Mouse (Mus musculus) limb, embryonic 14.5 days (tissue): ENCODE measurements at regions not wholly inside any gene's neighbourhood (a gene's known extent, or its start where the extent isn't known, plus 50 kb on each side); places are given as distances from the start of the nearest gene placed in this dataset.

Source experiments
- ATAC-seq: fragments of 200-750 bp; cut with Nextera tagmentation; 2 replicates; pipeline ENCODE4 v1.8.0; 2017; ENCODE audit warnings: low read depth, moderate number of reproducible peaks, moderate TSS enrichment; ENCODE audit not compliant: low FRiP score
- DNase-seq: peaks from one replicate; pipeline ENCODE4 v3.0.0-alpha.2; 2015; ENCODE audit warnings: low spot score
- H3K27ac ChIP-seq: fragments of 300-500 bp; sonication (generic); replicated peaks from 2 replicates; pipeline ENCODE4 v1.5.1; 2014; ENCODE audit warnings: low read depth, mild to moderate bottlenecking, low read length, moderate library complexity, mixed read lengths
- H3K27me3 ChIP-seq: fragments of 300-500 bp; sonication (generic); 2 replicates; pipeline ENCODE4 v1.6.1; 2014; ENCODE audit warnings: low read length, mixed read lengths; ENCODE audit not compliant: control insufficient read depth, insufficient read depth
- H3K36me3 ChIP-seq: fragments of 300-500 bp; sonication (generic); 2 replicates; pipeline ENCODE4 v1.6.1; 2014; ENCODE audit warnings: mild to moderate bottlenecking, low read length, moderate library complexity, mixed read lengths; ENCODE audit not compliant: control insufficient read depth, insufficient read depth
- H3K4me1 ChIP-seq: fragments of 300-500 bp; sonication (generic); 2 replicates; pipeline ENCODE4 v1.6.1; 2014; ENCODE audit warnings: antibody characterized with exemption, low read length, mixed read lengths; ENCODE audit not compliant: control insufficient read depth, insufficient read depth
- H3K4me2 ChIP-seq: fragments of 300-500 bp; sonication (generic); replicated peaks from 2 replicates; pipeline ENCODE4 v1.6.1; 2014; ENCODE audit warnings: low read depth, mild to moderate bottlenecking, low read length, moderate library complexity; ENCODE audit not compliant: severe bottlenecking
- H3K4me3 ChIP-seq: fragments of 300-500 bp; sonication (generic); replicated peaks from 2 replicates; pipeline ENCODE4 v1.5.1; 2014; ENCODE audit warnings: low read length
- H3K9ac ChIP-seq: fragments of 300-500 bp; sonication (generic); 2 replicates; pipeline ENCODE4 v1.6.1; 2014; ENCODE audit warnings: mild to moderate bottlenecking, low read depth, low read length, moderate library complexity; ENCODE audit not compliant: severe bottlenecking
- H3K9me3 ChIP-seq: fragments of 300-500 bp; sonication (generic); 2 replicates; pipeline ENCODE4 v1.6.1; 2016; ENCODE audit warnings: low read length; ENCODE audit not compliant: control insufficient read depth
- POLR2A ChIP-seq: fragments of 200-500 bp; IDR thresholded peaks from 2 replicates; pipeline ENCODE4 v1.8.0; 2012; ENCODE audit warnings: inconsistent platforms, mild to moderate bottlenecking, moderate library complexity, borderline replicate concordance; ENCODE audit not compliant: insufficient read depth, insufficient read length; ENCODE audit errors: extremely low read depth
- WGBS: fragments of 180-500 bp; shearing (Covaris S2); extraction: QIAGEN DNeasy Blood & Tissue Kit; methylation state at CpG from one replicate; pipeline ENCODE4 v1.1.7; 2014; 5-methylcytosine and 5-hydroxymethylcytosine counted together

GRCm38 (mm10) chr10:111702435-111702834, 196.3 kb downstream of the Phlda1 start:
- H3K9me3 ChIP-seq, result peaks cover 5% of the 10 kb centered on the region
- H3K4me1 ChIP-seq, result peaks cover 6% of the 10 kb centered on the region; the same call in 1 of the 2 replicates
- no peak overlapping the region for H3K4me3 ChIP-seq
- H3K4me2 ChIP-seq, result no peak overlapping the region
- no peak for TF ChIP-seq POLR2A
- DNase-seq (no peak), ATAC-seq (no peak)
- WGBS, result 91% methylated on average over 6 of the region's 6 CpGs
- H3K36me3 ChIP-seq, result no peaks in the 10 kb centered on the region
- H3K27ac ChIP-seq, result no peak overlapping the region
- H3K9ac ChIP-seq, result no peak overlapping the region
- H3K27me3 ChIP-seq, result no peaks in the 10 kb centered on the region

- no peak overlapping the region for H3K27ac ChIP-seq
- TF ChIP-seq POLR2A, result no peak
- H3K4me2 ChIP-seq, result no peak overlapping the region
- peaks cover 6% of the 10 kb centered on the region; the same call in 1 of the 2 replicates for H3K4me1 ChIP-seq
- DNase-seq (no peak), ATAC-seq (no peak)
- H3K4me3 ChIP-seq, result no peak overlapping the region
- H3K9me3 ChIP-seq, result peaks cover 5% of the 10 kb centered on the region
- WGBS, result 94% methylated on average over 3 of the region's 3 CpGs
- H3K36me3 ChIP-seq, result no peaks in the 10 kb centered on the region
- no peaks in the 10 kb centered on the region for H3K27me3 ChIP-seq
- H3K9ac ChIP-seq, result no peak overlapping the region
These were observed 197.4 kb downstream of the Phlda1 start for GRCm38 (mm10) chr10:111703447-111703846.

GRCm38 (mm10) chr10:111711519-111712113, 205.5 kb downstream of the Phlda1 start:
- Histone ChIP-seq H3K36me3 (no peaks in the 10 kb centered on the region), H3K9me3 (no peaks in the 10 kb centered on the region), H3K27ac (no peak overlapping the region), H3K4me3 (no peak overlapping the region), H3K9ac (no peak overlapping the region), H3K27me3 (no peaks in the 10 kb centered on the region), H3K4me2 (no peak overlapping the region), H3K4me1 (no peaks in the 10 kb centered on the region)
- TF ChIP-seq POLR2A, result no peak
- ATAC-seq (no peak), DNase-seq (no peak)
- WGBS, result 65% methylated on average over 5 of the region's 5 CpGs

- Histone ChIP-seq H3K9me3 (no peaks in the 10 kb centered on the region), H3K36me3 (no peaks in the 10 kb centered on the region), H3K9ac (no peak overlapping the region), H3K4me3 (no peak overlapping the region), H3K27ac (no peak overlapping the region), H3K27me3 (no peaks in the 10 kb centered on the region), H3K4me1 (no peaks in the 10 kb centered on the region), H3K4me2 (no peak overlapping the region)
- no peak for DNase-seq
- no peak for ATAC-seq
- TF ChIP-seq POLR2A, result no peak
- 84% methylated on average over 7 of the region's 7 CpGs for WGBS
These were observed 206.9 kb downstream of the Phlda1 start for GRCm38 (mm10) chr10:111712991-111713390.

- H3K4me2 ChIP-seq, result no peak overlapping the region
- ATAC-seq (no peak), DNase-seq (no peak)
- no peak overlapping the region for H3K4me3 ChIP-seq
- no peaks in the 10 kb centered on the region for H3K4me1 ChIP-seq
- H3K9ac ChIP-seq, result no peak overlapping the region
- no peaks in the 10 kb centered on the region for H3K9me3 ChIP-seq
- H3K27ac ChIP-seq, result no peak overlapping the region
- no peaks in the 10 kb centered on the region for H3K36me3 ChIP-seq
- H3K27me3 ChIP-seq, result no peaks in the 10 kb centered on the region
- no peak for TF ChIP-seq POLR2A
These were observed 207.6 kb downstream of the Phlda1 start for GRCm38 (mm10) chr10:111713676-111714075.

GRCm38 (mm10) chr10:111715172-111715571, 209.1 kb downstream of the Phlda1 start:
- Histone ChIP-seq H3K4me1 (no peaks in the 10 kb centered on the region), H3K36me3 (no peaks in the 10 kb centered on the region), H3K4me2 (no peak overlapping the region), H3K27ac (no peak overlapping the region), H3K27me3 (no peaks in the 10 kb centered on the region), H3K9ac (no peak overlapping the region), H3K9me3 (no peaks in the 10 kb centered on the region), H3K4me3 (no peak overlapping the region)
- WGBS, result 32% methylated on average over 6 of the region's 6 CpGs
- DNase-seq, result no peak
- ATAC-seq, result no peak
- TF ChIP-seq POLR2A, result no peak
